Mouse (Mus musculus) liver, embryonic 14.5 days (tissue): ENCODE measurements around the gene Psmd9.

Experiments
- CTCF ChIP-seq: IDR thresholded peaks from 2 replicates; pipeline ENCODE4 v1.5.1; 2016; ENCODE audit warnings: antibody characterized with exemption, low read depth, control low read depth
- EP300 ChIP-seq: IDR thresholded peaks from 2 replicates; pipeline ENCODE4 v1.6.1; 2016; ENCODE audit warnings: antibody characterized with exemption, low read depth

DNA sequence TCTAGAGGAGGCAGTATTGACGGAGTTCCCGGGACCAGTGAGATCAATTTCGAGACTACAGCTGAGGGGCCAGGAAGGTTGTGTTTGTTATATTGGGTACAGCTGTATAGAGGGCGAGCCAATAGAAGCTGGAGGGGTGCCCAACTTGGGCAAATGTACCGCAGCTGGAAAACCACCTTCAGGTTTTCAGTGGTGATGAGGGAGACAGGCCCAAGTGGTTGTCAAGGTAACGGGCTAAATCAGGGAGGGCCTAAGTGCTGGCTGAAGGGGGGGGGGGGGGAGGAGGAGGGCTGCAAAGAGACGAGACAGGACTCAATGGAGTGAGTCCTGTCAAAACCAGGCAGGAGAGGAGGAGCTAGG lies 35.4 kb upstream of the Psmd9 start:
- no peak for TF ChIP-seq EP300
- TF ChIP-seq CTCF = no peak
